Mouse (Mus musculus) heart, adult 9 months (tissue): Measurements from ENCODE around the gene Caskin1.

Experiments
- DNase-seq, 2 experiments: peaks; one replicate each; pipeline ENCODE4 v3.0.0; 2022; ENCODE audit warnings: low spot score in 2 of 2

Caskin1 gene

GRCm38 (mm10) chr17:24494627-24495335 is 6.4 kb downstream of the Caskin1 start:
- no peak for DNase-seq

- DNase-seq: no peak
Measured at GRCm38 (mm10) chr17:24495443-24495842, 7.0 kb downstream of the Caskin1 start.

- DNase-seq: no peak
Measured at GRCm38 (mm10) chr17:24496026-24496425, 7.6 kb downstream of the Caskin1 start.

GRCm38 (mm10) chr17:24502208-24502607 is 13.8 kb downstream of the Caskin1 start:
- DNase-seq: no peak

- no peak for DNase-seq
Measured at GRCm38 (mm10) chr17:24504085-24504484, 15.7 kb downstream of the Caskin1 start.

GRCm38 (mm10) chr17:24505286-24505955 is 17.0 kb downstream of the Caskin1 start:
- no peak for DNase-seq

- DNase-seq: no peak
Measured at GRCm38 (mm10) chr17:24506332-24507070, 18.1 kb downstream of the Caskin1 start.

GRCm38 (mm10) chr17:24507129-24507664 is 18.8 kb downstream of the Caskin1 start:
- DNase-seq: no peak

- DNase-seq: no peak
Measured at GRCm38 (mm10) chr17:24507806-24508460, 19.5 kb downstream of the Caskin1 start.

- DNase-seq: peak in 1 of 2 experiments; percentile 27
Measured at GRCm38 (mm10) chr17:24513609-24514008, 25.2 kb downstream of the Caskin1 start.

GRCm38 (mm10) chr17:24514270-24515257 is 26.2 kb downstream of the Caskin1 start:
- DNase-seq: peak; percentile 19 to 73

- no peak for DNase-seq
Measured at GRCm38 (mm10) chr17:24520450-24520849, 32.0 kb downstream of the Caskin1 start.

GRCm38 (mm10) chr17:24524734-24525133 is 36.3 kb downstream of the Caskin1 start:
- no peak for DNase-seq

GRCm38 (mm10) chr17:24527315-24527714 is 38.9 kb downstream of the Caskin1 start:
- DNase-seq: peak in 1 of 2 experiments; percentile 27

- DNase-seq: peak; percentile 99 to 100
Measured at GRCm38 (mm10) chr17:24527723-24528559, 39.5 kb downstream of the Caskin1 start, which contains the start of gene Traf7. TSS of gene Traf7 (minus strand) at chr17:24527938.

GRCm38 (mm10) chr17:24528560-24528918 is 40.1 kb downstream of the Caskin1 start:
- DNase-seq: no peak

- peak in 1 of 2 experiments; percentile 46 for DNase-seq
Measured at GRCm38 (mm10) chr17:24529007-24529451, 40.6 kb downstream of the Caskin1 start.

GRCm38 (mm10) chr17:24529883-24530282 is 41.5 kb downstream of the Caskin1 start:
- DNase-seq: no peak

GRCm38 (mm10) chr17:24530361-24531050 is 42.1 kb downstream of the Caskin1 start:
- no peak for DNase-seq
